ENCODE assay signal across 11 mouse cellular contexts in genomic region chr4:120730146-120730545, GRCm38 (mm10). TPM values are rescaled to one million over a fixed set of nuclear protein-coding genes. Genes with fewer than 3 reads are reported as not detected.
DNase-seq lines count a peak whose midpoint lies in the region; TF ChIP-seq lines count a peak whose summit lies in the region.
"Had no signal": no experiment of that assay in that cellular context is flagged by ENCODE, and none has a peak within 500 bp of the region (broad histone marks: within the 10 kb centered on the region; RNA-seq: fewer than 3 reads in every experiment).

No protein-coding gene starts in this region.

- peak; percentile 46 to 56 for DNase-seq in heart, adult 2 months
- DNase-seq in heart, embryonic 10.5 days (ENCODE audit: low spot score): no peak
- no peak for DNase-seq in CH12.LX (ENCODE audit: extremely low read depth)
- peak; percentile 59 to 73 for DNase-seq in cerebellum, adult 2 months
- DNase-seq in heart, postnatal 4 days: peak; percentile 74
- no peak for DNase-seq in spleen, postnatal 10 days (ENCODE audit: low spot score in 2 of 2)
- DNase-seq in layer of hippocampus, adult 8-10 months (ENCODE audit: low spot score in 2 of 2): no peak
- DNase-seq in embryo, embryonic 10 days (ENCODE audit: low spot score): no peak

- intact Hi-C loops in heart, adult 2 months (cut with DNase I): no loop called here

- TF ChIP-seq CTCF in heart, adult 2 months (IDR thresholded peaks at IDR 0.05): no peak
- no peak for TF ChIP-seq CTCF in CH12.LX (conservative IDR thresholded peaks at IDR 0.05 in 1 of 2, IDR thresholded peaks at IDR 0.05 in 1 of 2; ENCODE audit: low read depth in 2 of 2, low read length in 2 of 2)
- no peak for TF ChIP-seq CTCF in cerebellum, adult 2 months (IDR thresholded peaks at IDR 0.05; ENCODE audit: borderline replicate concordance, insufficient read depth, low read depth, low read length)

- H3K9me3 ChIP-seq in heart, embryonic 10.5 days: no peaks in the 10 kb centered on the region
- peaks cover 8% of the 10 kb centered on the region for H3K9me3 ChIP-seq in CH12.LX (replicated peaks; ENCODE audit: low read length)
- H3K9me3 ChIP-seq: megakaryocyte, embryonic 14.5 days; neural tube, embryonic 13.5 days had no signal

- peak overlapping the region; percentile 99 for H3K4me2 ChIP-seq in CH12.LX (ENCODE audit: insufficient read depth, low read depth, poor library complexity, severe bottlenecking)

- H3K4me3 ChIP-seq in heart, adult 2 months: no peak overlapping the region
- no peak overlapping the region for H3K4me3 ChIP-seq in heart, embryonic 10.5 days
- no peak overlapping the region for H3K4me3 ChIP-seq in CH12.LX (replicated peaks in 1 of 3; ENCODE audit: low read depth in 2 of 3, low read length in 2 of 3, poor library complexity in 1 of 3)
- H3K4me3 ChIP-seq in cerebellum, adult 2 months (replicated peaks; ENCODE audit: insufficient read depth, low read depth, low read length): no peak overlapping the region

- H3K27me3 ChIP-seq in heart, adult 2 months (ENCODE audit: control insufficient read depth, insufficient read depth, low read length): no peaks in the 10 kb centered on the region
- H3K27me3 ChIP-seq in heart, embryonic 10.5 days (ENCODE audit: insufficient read depth, poor library complexity, severe bottlenecking): peaks cover 52% of the 10 kb centered on the region
- H3K27me3 ChIP-seq in CH12.LX (replicated peaks): peaks cover 75% of the 10 kb centered on the region
- no peaks in the 10 kb centered on the region for H3K27me3 ChIP-seq in cerebellum, adult 2 months (ENCODE audit: control insufficient read depth, insufficient read depth, low read length)

- no peak for TF ChIP-seq POLR2A in heart, adult 2 months (IDR thresholded peaks at IDR 0.05; ENCODE audit: insufficient read depth, low read depth, low read length)
- no peak for TF ChIP-seq POLR2A in CH12.LX (IDR thresholded peaks at IDR 0.05; ENCODE audit: low read depth, low read length)
- TF ChIP-seq POLR2A in cerebellum, adult 2 months (IDR thresholded peaks at IDR 0.05; ENCODE audit: borderline replicate concordance, insufficient read depth, low read length): no peak

- no peak for TF ChIP-seq RAD21 in CH12.LX (IDR thresholded peaks at IDR 0.05; ENCODE audit: low read depth, low read length)

- no peaks in the 10 kb centered on the region for H3K79me2 ChIP-seq in heart, adult 2 months (replicated peaks; ENCODE audit: control insufficient read depth, insufficient read depth, low read length)
- no peaks in the 10 kb centered on the region for H3K79me2 ChIP-seq in CH12.LX (replicated peaks; ENCODE audit: control insufficient read depth, extremely low read depth, insufficient read depth, poor library complexity, severe bottlenecking)

- H3K36me3 ChIP-seq in heart, adult 2 months (ENCODE audit: control insufficient read depth, insufficient read depth, low read length): no peaks in the 10 kb centered on the region
- no peaks in the 10 kb centered on the region for H3K36me3 ChIP-seq in heart, embryonic 10.5 days
- no peaks in the 10 kb centered on the region for H3K36me3 ChIP-seq in CH12.LX (replicated peaks in 1 of 2; ENCODE audit: control insufficient read depth in 1 of 2, insufficient read depth in 1 of 2, low read length in 1 of 2)
- H3K36me3 ChIP-seq: neural tube, embryonic 13.5 days had no signal

- 17% methylated on average over 6 of the region's 6 CpGs for WGBS in heart, adult 2 months
- WGBS in heart, embryonic 10.5 days: 60% methylated on average over 6 of the region's 6 CpGs
- WGBS in cerebellum, adult 2 months: 8% methylated on average over 6 of the region's 6 CpGs

- dilution Hi-C loops in CH12.LX (cut with MboI; ENCODE audit: extremely low pct_ligation_motif_present, extremely low pct_unique_long_range_greater_than_20kb, low sequenced_read_pairs): no loop called here

- H3K9ac ChIP-seq in heart, adult 2 months (ENCODE audit: low read depth, low read length): no peak overlapping the region
- H3K9ac ChIP-seq in CH12.LX (ENCODE audit: insufficient read depth, low read depth): no peak overlapping the region

- no peak for TF ChIP-seq EP300 in heart, adult 2 months (IDR thresholded peaks at IDR 0.05; ENCODE audit: insufficient read depth, low read depth, low read length)
- no peak for TF ChIP-seq EP300 in CH12.LX (IDR thresholded peaks at IDR 0.05; ENCODE audit: low read length)

- H3K27ac ChIP-seq in heart, adult 2 months: peak overlapping the region; percentile 7; the same call in 1 of the 2 replicates
- H3K27ac ChIP-seq in heart, embryonic 10.5 days: no peak overlapping the region
- H3K27ac ChIP-seq in CH12.LX (ENCODE audit: insufficient read depth, low read depth): 0 out of 2 replicates have a peak overlapping the region, but pooled peaks have one; percentile 8
- H3K27ac ChIP-seq in cerebellum, adult 2 months (ENCODE audit: insufficient read depth, low read length): no peak overlapping the region
- H3K27ac ChIP-seq: hindbrain, embryonic 14.5 days; neural tube, embryonic 13.5 days had no signal

- peaks cover 8% of the 10 kb centered on the region for H3K4me1 ChIP-seq in heart, adult 2 months (ENCODE audit: control insufficient read depth, insufficient read depth, low read length)
- H3K4me1 ChIP-seq in heart, embryonic 10.5 days: peaks cover 55% of the 10 kb centered on the region
- peaks cover 13 to 37% of the 10 kb centered on the region in 2 experiments for H3K4me1 ChIP-seq in CH12.LX (ENCODE audit: control insufficient read depth in 1 of 2, insufficient read depth in 2 of 2)
- peaks cover 4% of the 10 kb centered on the region for H3K4me1 ChIP-seq in cerebellum, adult 2 months (ENCODE audit: control insufficient read depth, insufficient read depth, low read length)

- in situ Hi-C loops in CH12.LX (cut with MboI; ENCODE audit: low pct_ligation_motif_present, low pct_unique_long_range_greater_than_20kb, low sequenced_read_pairs): no loop called here

TF ChIP-seq in CH12.LX, 34 proteins besides CTCF, POLR2A, EP300 and RAD21:
- TF ChIP-seq ETS1 (conservative IDR thresholded peaks at IDR 0.05; ENCODE audit: low read depth, low read length) (no peak), E2F4 (IDR thresholded peaks at IDR 0.05; ENCODE audit: insufficient replicate concordance, low read depth, low read length) (no peak), ELF1 (IDR thresholded peaks at IDR 0.05; ENCODE audit: low read depth, low read length) (peak; percentile 49; the same call in 1 of the 2 replicates), NELFE (IDR thresholded peaks at IDR 0.05; ENCODE audit: low read depth, low read length) (no peak), IRF4 (IDR thresholded peaks at IDR 0.05; ENCODE audit: low read depth, low read length) (0 out of 2 replicates have a peak, but pooled peaks have one; percentile 9), BHLHE40 (IDR thresholded peaks at IDR 0.05; ENCODE audit: low read depth, low read length) (no peak), MAZ (IDR thresholded peaks at IDR 0.05; ENCODE audit: low read depth, low read length) (no peak)

RNA-seq across cellular contexts. Expression of gene Kcnq4, which starts 18.3 kb away (rescaled TPM):
- total RNA-seq in heart, adult 2 months (2021): 1 to 10 TPM; 1.6 to 1.9 TPM
- 6.9 TPM in 2 replicates for polyA plus RNA-seq in heart, adult 2 months (2012; rRNA removed)
- polyA plus RNA-seq in heart, embryonic 10.5 days (2016; fragmentation: Nextera tagmentation; extraction: Ambion mirVana): 1.1 and 1.7 TPM in 2 replicates
- total RNA-seq in CH12.LX (2012; rRNA removed): 0.04 and 0.08 TPM in 2 replicates
- total RNA-seq in CH12.LX (2014; rRNA removed): not detected in 2 replicates
- polyA plus RNA-seq in CH12.LX (2012; ENCODE audit: insufficient read length, low read depth): 0.10 TPM in 1 of 2 replicates, not detected in the other
- polyA plus RNA-seq in cerebellum, adult 2 months (2012; rRNA removed): 12.4 and 15.2 TPM in 2 replicates
- 1 to 10 TPM; 2.7 to 2.9 TPM for total RNA-seq in heart, postnatal 4 days (2021)
- total RNA-seq in layer of hippocampus, adult 8-10 months (2022): 1 to 10 TPM; 3.8 to 4.8 (median 4.3) TPM

Comparison
In these comparisons a context has a peak if more than half of its experiments do, and no peak if none do; other contexts are left out.
1. DNase-seq: peak in heart, adult 2 months (2 of 2), cerebellum, adult 2 months (2 of 2) and heart, postnatal 4 days (single experiment); none in heart, embryonic 10.5 days (single experiment), CH12.LX (single experiment), spleen, postnatal 10 days (0 of 2), layer of hippocampus, adult 8-10 months (0 of 2) and embryo, embryonic 10 days (single experiment).
2. H3K27ac ChIP-seq: peak in heart, adult 2 months (single experiment) and CH12.LX (single experiment); none in heart, embryonic 10.5 days (single experiment) and cerebellum, adult 2 months (single experiment).